Mouse (Mus musculus) E14TG2a.4 (cell line): ENCODE measurements at regions not wholly inside any gene's neighbourhood (a gene's known extent, or its start where the extent isn't known, plus 50 kb on each side); places are given as distances from the start of the nearest gene placed in this dataset.

Source experiments
- H3K27me3 ChIP-seq: 2 replicates; pipeline ENCODE4 v1.6.1; 2014; ENCODE audit warnings: low read length, control low read depth; ENCODE audit not compliant: insufficient read depth
- H3K36me3 ChIP-seq: 2 replicates; pipeline ENCODE4 v1.6.1; 2014; ENCODE audit warnings: low read length, control low read depth; ENCODE audit not compliant: insufficient read depth
- H3K4me1 ChIP-seq: replicated peaks from 2 replicates; pipeline ENCODE4 v1.6.1; 2014; ENCODE audit warnings: low read depth, low read length, control low read depth
- H3K4me3 ChIP-seq: replicated peaks from 2 replicates; pipeline ENCODE4 v1.5.1; 2014; ENCODE audit warnings: mild to moderate bottlenecking, low read length
- H3K9me3 ChIP-seq: 2 replicates; pipeline ENCODE4 v1.6.1; 2014; ENCODE audit warnings: low read length, control low read depth
- CTCF ChIP-seq: conservative IDR thresholded peaks from 2 replicates; pipeline ENCODE4 v1.5.1; 2014; ENCODE audit warnings: low read length
- NANOG ChIP-seq: IDR thresholded peaks from 2 replicates; pipeline ENCODE4 v1.6.1; 2014; ENCODE audit warnings: borderline replicate concordance, low read length, mixed read lengths
- POU5F1 ChIP-seq: IDR thresholded peaks from 2 replicates; pipeline ENCODE4 v1.6.1; 2014; ENCODE audit warnings: low read length, borderline replicate concordance

DNA sequence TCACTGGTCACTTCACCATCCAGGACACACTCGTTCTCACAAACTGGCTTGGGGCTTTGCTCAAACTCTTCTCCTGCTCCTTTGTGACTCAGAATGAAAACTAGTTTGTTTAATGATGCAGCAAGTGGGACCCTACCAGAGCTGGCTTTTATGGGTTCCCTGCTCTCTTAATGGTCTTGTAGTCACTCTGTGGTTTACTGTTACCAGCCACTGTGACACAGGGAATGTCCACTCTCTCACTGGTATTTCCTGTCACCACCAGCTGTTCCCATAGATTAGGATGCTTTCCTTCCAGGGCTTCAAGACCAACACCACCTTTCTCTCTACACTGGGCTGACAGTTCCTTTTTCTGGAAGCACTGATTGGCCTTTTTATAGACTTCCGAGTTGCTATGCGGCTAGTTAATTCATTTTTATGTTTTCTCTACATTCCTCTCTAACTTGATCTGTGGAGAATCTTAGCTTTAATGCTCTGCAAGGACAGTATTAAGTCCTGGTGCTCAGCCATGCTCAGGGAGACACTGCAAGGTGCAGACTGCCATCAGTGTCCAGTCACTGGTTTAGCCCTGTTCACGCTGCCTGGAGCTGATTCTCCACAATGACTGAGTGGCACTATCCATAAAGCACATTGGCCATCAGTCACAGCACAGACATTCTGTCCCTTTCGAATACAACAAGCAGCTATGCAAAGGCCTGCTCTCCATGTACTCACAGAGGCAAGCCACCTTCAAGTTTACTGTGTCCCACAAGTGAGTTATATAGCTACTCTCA, 149.2 kb upstream of the Klf14 start:
- TF ChIP-seq NANOG (no peak), POU5F1 (no peak), CTCF (no peak)
- Histone ChIP-seq H3K9me3 (peaks cover 5% of the 10 kb centered on the region; the same call in 1 of the 2 replicates), H3K27me3 (no peaks in the 10 kb centered on the region), H3K36me3 (no peaks in the 10 kb centered on the region), H3K4me3 (no peak overlapping the region), H3K4me1 (peaks cover 4% of the 10 kb centered on the region)

DNA sequence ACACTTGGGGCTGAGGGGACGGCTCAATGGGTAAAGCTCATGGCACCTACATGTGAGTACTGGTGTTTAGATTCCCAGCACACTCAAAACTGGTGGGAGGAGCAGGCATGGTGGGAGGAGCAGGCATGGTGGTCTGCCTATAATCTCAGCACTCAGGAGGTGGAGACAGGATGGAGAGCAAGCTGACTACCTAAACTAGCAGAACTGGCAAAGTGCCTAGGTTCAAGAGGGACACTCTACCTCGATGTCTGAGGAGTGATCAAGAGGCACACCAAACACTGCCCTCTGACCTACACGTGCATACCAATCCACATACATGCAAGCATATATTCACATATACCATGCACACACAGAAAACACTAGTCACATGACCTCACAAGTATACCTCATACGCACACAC, 150.7 kb upstream of the Klf14 start:
- Histone ChIP-seq H3K9me3 (peaks cover 5% of the 10 kb centered on the region; the same call in 1 of the 2 replicates), H3K4me1 (peaks cover 4% of the 10 kb centered on the region), H3K4me3 (no peak overlapping the region), H3K36me3 (no peaks in the 10 kb centered on the region), H3K27me3 (no peaks in the 10 kb centered on the region)
- TF ChIP-seq CTCF = no peak
- TF ChIP-seq POU5F1 = no peak
- no peak for TF ChIP-seq NANOG

DNA sequence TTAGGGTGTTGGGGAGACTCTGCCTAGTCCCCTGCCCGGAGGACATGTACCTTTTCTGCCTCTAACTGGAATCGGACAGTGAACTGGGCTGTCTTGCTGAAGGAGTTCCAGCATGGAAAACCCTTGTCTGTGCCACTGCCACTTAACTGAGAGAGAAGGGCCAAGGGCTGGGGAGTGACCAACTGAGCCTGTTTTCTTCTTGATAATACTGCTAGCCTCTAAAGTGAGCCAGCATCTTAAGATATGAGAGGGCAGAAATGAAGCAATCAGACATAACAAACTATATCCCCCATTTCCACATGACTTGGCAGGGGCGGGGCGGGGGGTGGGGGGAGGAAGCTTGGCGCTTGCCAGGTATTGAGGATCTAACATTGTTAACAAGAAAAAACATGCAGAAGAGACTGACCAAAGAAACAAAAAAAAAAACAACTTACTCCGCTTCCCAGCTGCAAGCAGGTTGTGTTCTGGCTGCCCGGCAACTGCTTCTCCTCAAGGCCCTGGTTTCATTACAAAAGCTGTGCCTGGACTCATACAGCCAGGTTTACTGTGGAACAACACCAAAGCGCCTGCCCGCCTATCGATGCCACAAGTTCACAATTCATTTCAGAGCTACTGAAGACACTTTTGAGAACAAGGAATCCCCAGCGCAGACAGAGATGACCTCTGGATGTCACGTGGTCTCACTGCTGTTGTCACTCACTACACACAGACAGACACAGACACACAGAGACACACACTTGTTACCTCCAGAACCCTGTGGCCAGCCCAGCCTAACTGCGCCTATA, 153.6 kb upstream of the Klf14 start:
- H3K4me3 ChIP-seq = no peak overlapping the region

DNA sequence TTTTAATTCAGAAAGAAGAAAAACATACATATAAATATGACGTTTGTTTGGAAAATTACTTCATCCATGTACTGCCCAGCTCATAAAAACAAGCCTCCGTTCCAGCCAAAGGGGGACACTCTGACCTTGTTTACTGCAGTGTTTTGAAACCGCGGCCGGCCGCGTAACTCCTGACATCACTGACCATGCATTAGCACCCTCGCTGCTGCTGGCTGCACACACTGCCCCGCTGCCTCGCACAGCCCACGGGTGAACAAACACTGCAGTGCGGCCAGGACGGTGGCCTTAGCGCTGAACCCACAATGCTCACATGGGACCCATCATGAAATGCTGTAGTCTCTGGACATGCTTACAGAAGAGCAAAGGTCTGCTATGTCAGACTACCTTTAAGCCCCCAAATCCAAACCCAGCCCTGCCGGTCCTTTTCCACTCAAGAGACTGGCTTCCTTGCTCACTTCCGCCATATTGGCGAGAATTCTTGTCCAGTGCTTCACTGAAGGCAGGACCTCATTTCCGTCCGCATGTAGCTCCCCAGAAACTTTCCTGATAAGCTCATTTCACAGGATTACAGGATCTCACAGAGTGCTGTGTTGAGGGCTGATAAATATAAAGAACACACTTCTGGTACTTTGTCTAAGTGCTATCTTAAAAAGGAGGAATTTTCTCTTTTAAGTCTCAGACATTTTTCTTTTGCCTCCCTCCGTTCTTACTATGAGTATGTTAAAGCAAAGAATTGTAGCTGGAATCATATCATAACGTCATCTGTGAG, 154.9 kb upstream of the Klf14 start:
- Histone ChIP-seq H3K9me3 (peaks cover 5% of the 10 kb centered on the region; the same call in 1 of the 2 replicates), H3K4me3 (no peak overlapping the region), H3K4me1 (peaks cover 4% of the 10 kb centered on the region), H3K36me3 (no peaks in the 10 kb centered on the region), H3K27me3 (no peaks in the 10 kb centered on the region)
- no peak for TF ChIP-seq CTCF

More for the DNA sequence above, 153.6 kb upstream of the Klf14 start:
- peaks cover 5% of the 10 kb centered on the region; the same call in 1 of the 2 replicates for H3K9me3 ChIP-seq
- H3K36me3 ChIP-seq = no peaks in the 10 kb centered on the region
- no peaks in the 10 kb centered on the region for H3K27me3 ChIP-seq
- peaks cover 4% of the 10 kb centered on the region for H3K4me1 ChIP-seq
- TF ChIP-seq POU5F1 (no peak), CTCF (no peak), NANOG (no peak)

DNA sequence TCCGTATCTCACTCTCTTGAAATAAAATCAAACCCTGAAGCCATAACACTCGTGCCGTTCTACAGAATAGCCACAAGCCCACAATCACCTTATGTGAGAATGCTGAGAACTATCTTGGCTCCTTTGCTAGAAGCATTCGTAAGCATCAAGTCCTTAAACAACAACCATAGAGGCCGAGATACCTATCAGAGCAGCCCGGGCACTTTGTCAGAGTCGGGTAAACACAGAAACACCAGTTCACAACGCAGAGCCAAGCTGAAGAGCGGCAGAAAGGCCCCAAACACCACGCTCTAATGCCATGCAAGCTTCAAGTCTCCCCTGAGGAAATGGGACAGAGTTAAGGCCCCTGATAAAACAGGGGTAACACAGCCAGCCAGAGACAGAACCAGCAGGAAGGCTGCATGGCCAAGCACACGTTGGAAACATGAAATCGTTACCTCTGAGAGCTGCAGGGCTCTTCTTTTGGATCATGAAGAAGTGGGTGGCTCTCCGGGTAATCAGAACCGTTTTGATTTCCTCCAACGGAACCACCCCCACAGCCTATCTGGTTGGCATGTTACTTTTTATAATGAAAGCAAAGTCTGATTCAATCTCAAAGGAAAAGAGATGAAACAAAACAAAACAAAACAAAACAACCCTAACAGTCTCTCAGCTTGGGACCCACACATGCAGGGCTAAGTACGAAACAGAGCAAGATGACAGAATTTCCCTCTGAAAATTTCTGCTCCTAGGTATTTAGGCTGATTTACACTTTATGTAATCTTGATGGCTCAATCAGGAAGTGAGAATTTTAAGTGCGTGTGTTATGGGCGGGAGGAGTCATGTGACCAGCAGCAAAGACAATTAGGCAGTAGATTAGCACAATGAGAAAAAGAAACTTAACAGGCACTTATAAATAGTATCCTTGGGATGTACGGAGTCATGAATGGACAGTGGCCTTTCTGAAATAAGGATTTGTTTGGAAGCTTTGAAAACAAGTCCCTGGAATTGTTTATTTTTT, 155.8 kb upstream of the Klf14 start:
- Histone ChIP-seq H3K4me3 (no peak overlapping the region), H3K36me3 (no peaks in the 10 kb centered on the region), H3K9me3 (no peaks in the 10 kb centered on the region), H3K4me1 (peaks cover 4% of the 10 kb centered on the region), H3K27me3 (no peaks in the 10 kb centered on the region)
- TF ChIP-seq NANOG (no peak), POU5F1 (no peak), CTCF (no peak)

DNA sequence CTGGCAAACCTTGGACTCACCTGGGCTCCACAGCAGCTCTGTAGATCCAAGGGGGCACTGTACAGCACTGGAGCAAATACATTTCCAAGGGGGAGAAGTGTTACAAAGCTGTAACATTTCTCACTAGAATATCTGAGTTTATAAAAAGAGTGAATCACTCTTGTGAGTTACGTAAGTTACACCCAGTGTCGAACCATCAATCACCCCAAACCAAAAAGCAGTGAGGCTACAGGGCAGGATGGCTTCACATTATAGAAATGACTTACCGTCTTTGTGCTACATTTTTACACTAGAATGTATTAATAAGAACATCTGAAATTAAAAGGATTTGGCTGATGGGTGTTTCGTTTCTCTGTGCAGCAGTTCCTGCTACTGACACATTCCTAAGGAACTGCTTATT, 156.7 kb upstream of the Klf14 start:
- Histone ChIP-seq H3K4me3 (no peak overlapping the region), H3K36me3 (no peaks in the 10 kb centered on the region), H3K27me3 (0 out of 2 replicates have a peak, but pooled peaks cover 3% of the 10 kb centered on the region), H3K9me3 (no peaks in the 10 kb centered on the region), H3K4me1 (peaks cover 4% of the 10 kb centered on the region)
- TF ChIP-seq CTCF (no peak), NANOG (no peak), POU5F1 (no peak)

DNA sequence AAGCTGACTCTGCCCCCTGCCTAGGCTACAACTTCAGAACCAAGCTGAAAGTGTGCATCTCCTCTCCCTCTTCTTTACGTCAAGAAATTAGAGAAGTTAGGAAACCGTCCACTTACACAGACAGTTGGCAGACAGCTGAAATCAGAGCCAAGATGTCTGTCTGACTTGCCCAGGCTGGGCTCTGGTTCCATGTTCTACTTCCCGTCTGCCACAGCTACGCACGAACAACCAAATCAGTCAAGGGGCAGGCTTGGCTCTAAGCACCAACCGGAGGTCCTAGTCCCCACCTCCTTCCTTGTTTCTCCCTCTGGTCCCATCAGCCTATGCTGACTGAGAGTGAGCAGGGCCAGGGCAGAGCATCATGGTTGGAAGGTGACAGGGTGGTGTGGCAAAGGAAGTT, 157.5 kb upstream of the Klf14 start:
- Histone ChIP-seq H3K4me3 (no peak overlapping the region), H3K27me3 (0 out of 2 replicates have a peak, but pooled peaks cover 3% of the 10 kb centered on the region), H3K36me3 (no peaks in the 10 kb centered on the region), H3K9me3 (no peaks in the 10 kb centered on the region), H3K4me1 (peaks cover 7% of the 10 kb centered on the region)
- TF ChIP-seq CTCF (no peak), POU5F1 (no peak), NANOG (no peak)
